Comparison of ENCODE assay signal across 7 mouse cellular contexts in genomic region chr2:154569836-154570286, GRCm38 (mm10). TPM values are rescaled to one million over a fixed set of nuclear protein-coding genes. Genes with fewer than 3 reads are reported as not detected.
DNase-seq lines count a peak whose midpoint lies in the region; ATAC-seq and TF ChIP-seq lines count a peak whose summit lies in the region.

E2f1 (minus strand) TSS chr2:154569892.

- H3K4me3 ChIP-seq in embryonic facial prominence, embryonic 11.5 days (ENCODE audit: low read depth, low read length): peak within 1 kb of the TSS; percentile 86
- H3K4me3 ChIP-seq in kidney, adult 2 months (ENCODE audit: insufficient read depth, low read depth, low read length): peak within 1 kb of the TSS; percentile 55
- H3K4me3 ChIP-seq in limb, embryonic 12.5 days (replicated peaks): peak within 1 kb of the TSS; percentile 91
- peak within 1 kb of the TSS; percentile 68 for H3K4me3 ChIP-seq in midbrain, embryonic 15.5 days
- peak within 1 kb of the TSS; percentile 63 for H3K4me3 ChIP-seq in spleen, adult 2 months (ENCODE audit: extremely low read depth, insufficient read depth, insufficient read length)

- WGBS in embryonic facial prominence, embryonic 11.5 days: 0% methylated on average over 29 of the region's 44 CpGs
- under 1% methylated on average over 44 of the region's 44 CpGs for WGBS in kidney, adult 2 months
- WGBS in limb, embryonic 12.5 days: 0% methylated on average over 43 of the region's 44 CpGs
- under 1% methylated on average over 30 of the region's 44 CpGs for WGBS in midbrain, embryonic 15.5 days
- WGBS in spleen, adult 2 months: under 1% methylated on average over 44 of the region's 44 CpGs

- no peak for TF ChIP-seq CTCF in kidney, adult 2 months (conservative IDR thresholded peaks at IDR 0.05; ENCODE audit: insufficient read depth, insufficient read length, low read depth, low read length)
- TF ChIP-seq CTCF in spleen, adult 2 months (IDR thresholded peaks at IDR 0.05; ENCODE audit: extremely low read depth, insufficient read depth, insufficient read length, insufficient replicate concordance): no peak

- peak; percentile 96 for ATAC-seq in embryonic facial prominence, embryonic 11.5 days (replicated peaks; ENCODE audit: insufficient number of reproducible peaks, low FRiP score, low TSS enrichment, low read depth)
- ATAC-seq in limb, embryonic 12.5 days (ENCODE audit: insufficient number of reproducible peaks, insufficient read depth, low FRiP score, low TSS enrichment, low read depth): peak; percentile 95
- peak; percentile 99 for ATAC-seq in midbrain, embryonic 15.5 days (replicated peaks)

- H3K27ac ChIP-seq in embryonic facial prominence, embryonic 11.5 days (replicated peaks; ENCODE audit: low read depth, low read length): peak within 1 kb of the TSS; percentile 87
- H3K27ac ChIP-seq in kidney, adult 2 months (ENCODE audit: insufficient read depth, low read depth, low read length): no peak within 1 kb of the TSS
- H3K27ac ChIP-seq in limb, embryonic 12.5 days: peak within 1 kb of the TSS; percentile 88
- peak within 1 kb of the TSS; percentile 51 for H3K27ac ChIP-seq in midbrain, embryonic 15.5 days
- peak within 1 kb of the TSS; percentile 54 for H3K27ac ChIP-seq in spleen, adult 2 months (ENCODE audit: insufficient read depth, low read length)

- peak within 1 kb of the TSS; percentile 89 for H3K9ac ChIP-seq in embryonic facial prominence, embryonic 11.5 days (replicated peaks; ENCODE audit: low read length)
- peak within 1 kb of the TSS; percentile 86 for H3K9ac ChIP-seq in limb, embryonic 12.5 days (replicated peaks)
- peak within 1 kb of the TSS; percentile 29 for H3K9ac ChIP-seq in midbrain, embryonic 15.5 days

- DNase-seq in adrenal gland, postnatal 14 days: peak; percentile 99
- DNase-seq in embryonic facial prominence, embryonic 11.5 days (ENCODE audit: low spot score): peak; percentile 97
- peak; percentile 91 to 96 for DNase-seq in heart, adult 18-20 months
- peak; percentile 97 for DNase-seq in kidney, adult 2 months
- DNase-seq in spleen, adult 2 months (ENCODE audit: low read depth in 1 of 2, low spot score in 2 of 2): peak; percentile 86 to 93

- no peak for TF ChIP-seq POLR2A in kidney, adult 2 months (IDR thresholded peaks at IDR 0.05; ENCODE audit: low read depth, low read length)
- no peak for TF ChIP-seq POLR2A in spleen, adult 2 months (IDR thresholded peaks at IDR 0.05; ENCODE audit: low read depth, low read length)

- H3K9me3 ChIP-seq in embryonic facial prominence, embryonic 11.5 days (replicated peaks; ENCODE audit: control insufficient read depth, low read length): no peaks in the 10 kb centered on the region
- no peaks in the 10 kb centered on the region for H3K9me3 ChIP-seq in limb, embryonic 12.5 days
- H3K9me3 ChIP-seq in midbrain, embryonic 15.5 days: no peaks in the 10 kb centered on the region

- peaks cover 11% of the 10 kb centered on the region for H3K4me1 ChIP-seq in embryonic facial prominence, embryonic 11.5 days (ENCODE audit: control insufficient read depth, insufficient read depth, low read length)
- no peaks in the 10 kb centered on the region; the same call in 1 of the 2 replicates for H3K4me1 ChIP-seq in kidney, adult 2 months (ENCODE audit: control insufficient read depth, insufficient read depth, low read length)
- H3K4me1 ChIP-seq in limb, embryonic 12.5 days (replicated peaks): peaks cover 60% of the 10 kb centered on the region
- peaks cover 18% of the 10 kb centered on the region for H3K4me1 ChIP-seq in midbrain, embryonic 15.5 days
- peaks cover 7% of the 10 kb centered on the region for H3K4me1 ChIP-seq in spleen, adult 2 months (ENCODE audit: control insufficient read depth, insufficient read depth, insufficient read length)

- H3K4me2 ChIP-seq in embryonic facial prominence, embryonic 11.5 days (ENCODE audit: low read depth, low read length): peak within 1 kb of the TSS; percentile 83
- H3K4me2 ChIP-seq in limb, embryonic 12.5 days: peak within 1 kb of the TSS; percentile 77
- peak within 1 kb of the TSS; percentile 98 for H3K4me2 ChIP-seq in midbrain, embryonic 15.5 days

- no peaks in the 10 kb centered on the region for H3K36me3 ChIP-seq in embryonic facial prominence, embryonic 11.5 days (replicated peaks; ENCODE audit: control insufficient read depth, insufficient read depth, low read depth, low read length)
- no peaks in the 10 kb centered on the region for H3K36me3 ChIP-seq in kidney, adult 2 months (ENCODE audit: control insufficient read depth, insufficient read depth, low read length)
- peaks cover 2% of the 10 kb centered on the region for H3K36me3 ChIP-seq in limb, embryonic 12.5 days
- H3K36me3 ChIP-seq in midbrain, embryonic 15.5 days (replicated peaks): no peaks in the 10 kb centered on the region
- H3K36me3 ChIP-seq in spleen, adult 2 months (ENCODE audit: control insufficient read depth, insufficient read depth, low read length): no peaks in the 10 kb centered on the region

- no peaks in the 10 kb centered on the region for H3K27me3 ChIP-seq in embryonic facial prominence, embryonic 11.5 days (ENCODE audit: control insufficient read depth, insufficient read depth, low read length)
- H3K27me3 ChIP-seq in kidney, adult 2 months (replicated peaks; ENCODE audit: control insufficient read depth, insufficient read depth, low read length): no peaks in the 10 kb centered on the region
- no peaks in the 10 kb centered on the region for H3K27me3 ChIP-seq in limb, embryonic 12.5 days
- H3K27me3 ChIP-seq in midbrain, embryonic 15.5 days (replicated peaks): no peaks in the 10 kb centered on the region
- no peaks in the 10 kb centered on the region for H3K27me3 ChIP-seq in spleen, adult 2 months (ENCODE audit: control insufficient read depth, insufficient read depth, low read length)

RNA-seq across cellular contexts. Expression of gene E2f1, which starts in this region (rescaled TPM):
- total RNA-seq in adrenal gland, postnatal 14 days (2021): 12.1 and 12.2 TPM in 2 replicates
- polyA plus RNA-seq in embryonic facial prominence, embryonic 11.5 days (2014; fragmentation: Nextera tagmentation; extraction: Ambion mirVana): 7.2 and 8.6 TPM in 2 replicates
- under 1 TPM; 0.57 to 0.77 TPM for total RNA-seq in heart, adult 18-20 months (2021)
- polyA plus RNA-seq in kidney, adult 2 months (2012; rRNA removed): 3.6 and 4.1 TPM in 2 replicates
- polyA plus RNA-seq in limb, embryonic 12.5 days (2016; fragmentation: Nextera tagmentation; extraction: Ambion mirVana): 25.5 and 28.8 TPM in 2 replicates
- polyA plus RNA-seq in midbrain, embryonic 15.5 days (2015; fragmentation: Nextera tagmentation; extraction: Ambion mirVana): 5.4 and 7.1 TPM in 2 replicates
- polyA plus RNA-seq in spleen, adult 2 months (2012; rRNA removed): 11.0 and 21.5 TPM in 2 replicates

Comparison
In these comparisons a context has a peak if more than half of its experiments do, and no peak if none do; other contexts are left out.
1. Peak in DNase-seq in heart, adult 18-20 months; RNA of the gene not detected or under 1 TPM.
2. H3K9ac ChIP-seq: peak in every context shown above with its lines; median percentile 89 in embryonic facial prominence, embryonic 11.5 days; 86 in limb, embryonic 12.5 days; 29 in midbrain, embryonic 15.5 days.